Mouse (Mus musculus): ENCODE data around the gene Rnf207.

Rnf207 gene

GRCm38 (mm10) chr4:152295916-152296315, 22.9 kb downstream of the Rnf207 start:
- DNase-seq (ENCODE audit: extremely low read depth, low read depth, low spot score) = no peak

GRCm38 (mm10) chr4:152294188-152294929, 24.4 kb downstream of the Rnf207 start:
- DNase-seq (ENCODE audit: extremely low read depth, low read depth, low spot score) = no peak

GRCm38 (mm10) chr4:152292102-152292765, 26.6 kb downstream of the Rnf207 start:
- no peak for DNase-seq (ENCODE audit: extremely low read depth, low read depth, low spot score)

- DNase-seq (ENCODE audit: extremely low read depth, low read depth, low spot score) = no peak
Observed at GRCm38 (mm10) chr4:152291562-152291961, 27.2 kb downstream of the Rnf207 start, which contains the start of gene Hes3. TSS of gene Hes3 (minus strand) at chr4:152291662.

GRCm38 (mm10) chr4:152290991-152291390, 27.8 kb downstream of the Rnf207 start:
- DNase-seq (ENCODE audit: extremely low read depth, low read depth, low spot score) = no peak

GRCm38 (mm10) chr4:152290385-152290784, 28.4 kb downstream of the Rnf207 start:
- DNase-seq (ENCODE audit: extremely low read depth, low read depth, low spot score) = no peak

GRCm38 (mm10) chr4:152288398-152288945, 30.3 kb downstream of the Rnf207 start:
- DNase-seq (ENCODE audit: extremely low read depth, low read depth, low spot score) = no peak

- DNase-seq (ENCODE audit: extremely low read depth, low read depth, low spot score) = no peak
Observed at GRCm38 (mm10) chr4:152287317-152288120, 31.3 kb downstream of the Rnf207 start.

GRCm38 (mm10) chr4:152286887-152287286, 31.9 kb downstream of the Rnf207 start:
- no peak for DNase-seq (ENCODE audit: extremely low read depth, low read depth, low spot score)

- DNase-seq (ENCODE audit: extremely low read depth, low read depth, low spot score) = no peak
Observed at GRCm38 (mm10) chr4:152286183-152286582, 32.6 kb downstream of the Rnf207 start.

GRCm38 (mm10) chr4:152285505-152285904, 33.3 kb downstream of the Rnf207 start:
- no peak for DNase-seq (ENCODE audit: extremely low read depth, low read depth, low spot score)

GRCm38 (mm10) chr4:152283186-152283950, 35.4 kb downstream of the Rnf207 start:
- DNase-seq (ENCODE audit: extremely low read depth, low read depth, low spot score) = no peak

- no peak for DNase-seq (ENCODE audit: extremely low read depth, low read depth, low spot score)
Observed at GRCm38 (mm10) chr4:152282721-152283120, 36.1 kb downstream of the Rnf207 start.

GRCm38 (mm10) chr4:152281601-152282000, 37.2 kb downstream of the Rnf207 start:
- DNase-seq (ENCODE audit: extremely low read depth, low read depth, low spot score) = no peak

GRCm38 (mm10) chr4:152278986-152279385, 39.8 kb downstream of the Rnf207 start:
- no peak for DNase-seq (ENCODE audit: extremely low read depth, low read depth, low spot score)

- DNase-seq (ENCODE audit: extremely low read depth, low read depth, low spot score) = no peak
Observed at GRCm38 (mm10) chr4:152277916-152278315, 40.9 kb downstream of the Rnf207 start.

- no peak for DNase-seq (ENCODE audit: extremely low read depth, low read depth, low spot score)
Observed at GRCm38 (mm10) chr4:152276389-152277347, 42.1 kb downstream of the Rnf207 start.

- DNase-seq (ENCODE audit: extremely low read depth, low read depth, low spot score) = no peak
Observed at GRCm38 (mm10) chr4:152274681-152275131, 44.1 kb downstream of the Rnf207 start.

- DNase-seq (ENCODE audit: extremely low read depth, low read depth, low spot score) = no peak
Observed at GRCm38 (mm10) chr4:152273621-152274236, 45.1 kb downstream of the Rnf207 start, which contains the start of gene Gpr153. TSS of gene Gpr153 (plus strand) at chr4:152274232.

All from fat pad, adult 2 months (tissue).